Mouse (Mus musculus): Measurements from ENCODE around the gene Mettl17. TPM values are rescaled to one million over a fixed set of nuclear protein-coding genes. Genes with fewer than 3 reads are reported as not detected.
"Not testable (repeated sequence)": the region's sequence is repeated elsewhere in the genome, so short reads cannot be mapped to it uniquely, and the experiment has no call there.

Gene Mettl17
- 43.3 and 59.9 TPM in 2 replicates for polyA plus RNA-seq (2016; fragmentation: Nextera tagmentation; extraction: Ambion mirVana)

- peak; percentile 96 for DNase-seq (ENCODE audit: extremely low spot score, low spot score)
- Histone ChIP-seq H3K27ac (peak within 1 kb of the TSS; percentile 92), H3K27me3 (ENCODE audit: poor library complexity, severe bottlenecking) (no peaks in the 10 kb centered on the region), H3K9me3 (no peaks in the 10 kb centered on the region), H3K36me3 (replicated peaks) (peaks cover 38% of the 10 kb centered on the region), H3K4me3 (peak within 1 kb of the TSS; percentile 62), H3K4me1 (peaks cover 19% of the 10 kb centered on the region)
- WGBS, result under 1% methylated on average over 43 of the region's 43 CpGs
Observed at GRCm38 (mm10) chr14:51884598-51885331, at the start of gene Mettl17. Gene Mettl17, plus strand, starts transcription at chr14:51884842.

DNA sequence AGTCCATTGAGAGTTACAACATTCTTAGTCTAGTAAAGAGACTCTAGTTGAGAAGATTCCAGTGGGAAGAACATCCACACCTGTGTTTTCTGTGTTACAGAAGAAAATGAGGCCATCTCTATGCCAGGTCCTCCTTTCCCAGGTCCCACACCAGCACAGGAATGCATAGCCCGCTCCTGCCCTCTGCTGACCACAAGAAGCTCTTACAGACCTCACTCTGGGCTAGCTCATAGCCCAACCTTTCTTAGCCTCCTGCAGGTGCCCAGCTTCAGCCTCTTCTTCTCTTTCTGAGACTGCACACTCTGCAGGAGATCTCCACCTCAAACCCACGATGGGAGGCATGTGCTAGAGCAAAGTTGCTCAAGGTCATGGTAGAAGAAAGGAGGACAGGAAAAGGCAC lies 46.2 kb upstream of the Mettl17 start:
- H3K27me3 ChIP-seq (ENCODE audit: poor library complexity, severe bottlenecking); H3K4me1 ChIP-seq; H3K27ac ChIP-seq; H3K9me3 ChIP-seq; H3K36me3 ChIP-seq (replicated peaks); DNase-seq (ENCODE audit: extremely low spot score, low spot score); H3K4me3 ChIP-seq: not testable (repeated sequence)
- 23% methylated on average over 2 of the region's 2 CpGs for WGBS

DNA sequence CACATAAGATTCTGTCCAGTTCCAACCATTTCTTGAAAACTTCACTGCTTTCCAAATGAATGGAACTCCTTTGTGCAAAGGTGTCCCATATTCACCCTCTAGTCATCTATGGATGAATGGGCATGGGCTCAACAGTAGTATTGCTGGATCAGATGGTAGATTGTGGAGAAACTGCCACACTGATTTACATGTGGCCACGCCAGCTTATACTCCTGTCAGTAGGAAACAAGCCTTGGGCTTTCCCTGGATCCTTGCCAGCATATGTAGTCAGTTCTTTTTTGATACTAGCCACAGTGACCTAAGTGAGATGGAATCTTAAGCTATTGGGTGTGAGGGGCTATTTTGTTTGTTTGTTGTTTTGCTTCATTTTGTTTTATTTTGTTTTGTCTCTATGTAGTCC lies 42.4 kb upstream of the Mettl17 start:
- Histone ChIP-seq H3K4me1 (no peaks in the 10 kb centered on the region), H3K27me3 (ENCODE audit: poor library complexity, severe bottlenecking) (no peaks in the 10 kb centered on the region), H3K27ac (no peak overlapping the region), H3K36me3 (replicated peaks) (no peaks in the 10 kb centered on the region), H3K9me3 (no peaks in the 10 kb centered on the region), H3K4me3 (no peak overlapping the region)
- DNase-seq (ENCODE audit: extremely low spot score, low spot score), result no peak
- 69% methylated on average over 1 of the region's 1 CpGs for WGBS

- Histone ChIP-seq H3K4me1 (no peaks in the 10 kb centered on the region), H3K27ac (no peak overlapping the region), H3K4me3 (no peak overlapping the region), H3K9me3 (no peaks in the 10 kb centered on the region), H3K36me3 (replicated peaks) (no peaks in the 10 kb centered on the region), H3K27me3 (ENCODE audit: poor library complexity, severe bottlenecking) (no peaks in the 10 kb centered on the region)
- no peak for DNase-seq (ENCODE audit: extremely low spot score, low spot score)
- WGBS, result 93% methylated on average over 2 of the region's 2 CpGs
Observed at GRCm38 (mm10) chr14:51842781-51843180, 41.9 kb upstream of the Mettl17 start.

DNA sequence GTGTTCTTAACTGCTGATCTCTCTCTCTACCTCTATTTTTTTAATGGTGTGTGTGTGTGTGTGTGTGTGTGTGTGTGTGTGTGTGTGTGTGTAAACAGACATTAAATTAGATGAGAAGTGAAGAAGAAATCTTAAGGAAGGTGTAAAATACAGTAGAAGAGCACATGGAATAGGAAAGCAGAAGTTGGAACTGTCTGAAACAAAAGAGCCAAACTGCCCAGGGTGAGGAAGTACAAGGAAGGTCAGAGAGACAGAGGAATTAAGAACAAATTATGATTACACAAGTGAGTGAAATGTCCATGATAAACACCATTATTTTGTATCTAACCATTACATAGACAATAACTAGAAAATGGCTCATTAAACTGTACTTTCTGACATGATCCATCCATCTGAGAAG lies 40.8 kb upstream of the Mettl17 start:
- Histone ChIP-seq H3K27ac (no peak overlapping the region), H3K4me1 (no peaks in the 10 kb centered on the region), H3K27me3 (ENCODE audit: poor library complexity, severe bottlenecking) (no peaks in the 10 kb centered on the region), H3K36me3 (replicated peaks) (no peaks in the 10 kb centered on the region), H3K9me3 (no peaks in the 10 kb centered on the region), H3K4me3 (no peak overlapping the region)
- DNase-seq (ENCODE audit: extremely low spot score, low spot score), result no peak

DNA sequence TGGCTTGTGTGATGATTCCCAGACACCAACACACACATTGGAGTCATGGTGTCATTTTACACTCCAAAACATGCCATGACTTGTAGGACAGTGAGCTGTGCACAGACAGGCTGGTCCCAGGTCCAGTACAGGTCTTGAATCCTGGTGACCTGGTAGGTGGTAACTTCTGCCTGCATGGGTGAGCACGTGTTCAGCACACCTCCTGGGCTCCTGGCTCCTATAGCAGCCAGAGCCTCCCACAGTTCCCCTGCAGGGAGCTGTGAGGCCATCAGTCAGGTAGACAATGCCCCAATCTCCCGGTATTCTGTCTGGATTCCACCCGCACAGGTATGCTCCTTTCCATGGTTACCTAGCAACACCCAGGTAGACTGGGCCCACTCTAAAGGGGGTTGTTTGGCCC lies 38.1 kb upstream of the Mettl17 start:
- Histone ChIP-seq H3K36me3 (replicated peaks) (no peaks in the 10 kb centered on the region), H3K9me3 (no peaks in the 10 kb centered on the region), H3K27me3 (ENCODE audit: poor library complexity, severe bottlenecking) (no peaks in the 10 kb centered on the region), H3K4me3 (no peak overlapping the region), H3K27ac (no peak overlapping the region), H3K4me1 (no peaks in the 10 kb centered on the region)
- 72% methylated on average over 3 of the region's 3 CpGs for WGBS
- DNase-seq (ENCODE audit: extremely low spot score, low spot score), result no peak

GRCm38 (mm10) chr14:51851006-51851405 lies 33.6 kb upstream of the Mettl17 start:
- not testable (repeated sequence) for H3K4me3 ChIP-seq; H3K27ac ChIP-seq; H3K27me3 ChIP-seq (ENCODE audit: poor library complexity, severe bottlenecking); H3K9me3 ChIP-seq; DNase-seq (ENCODE audit: extremely low spot score, low spot score); H3K4me1 ChIP-seq; H3K36me3 ChIP-seq (replicated peaks)
- WGBS, result 48% methylated on average over 3 of the region's 3 CpGs

- no peak for DNase-seq (ENCODE audit: extremely low spot score, low spot score)
- Histone ChIP-seq H3K27ac (no peak within 1 kb of the TSS), H3K36me3 (replicated peaks) (no peaks in the 10 kb centered on the region), H3K9me3 (no peaks in the 10 kb centered on the region), H3K4me3 (no peak within 1 kb of the TSS), H3K27me3 (ENCODE audit: poor library complexity, severe bottlenecking) (no peaks in the 10 kb centered on the region), H3K4me1 (no peaks in the 10 kb centered on the region)
Observed at GRCm38 (mm10) chr14:51853399-51853798, 31.2 kb upstream of the Mettl17 start, which contains the start of gene Ear6. Gene Ear6, plus strand, starts transcription at chr14:51853699.

GRCm38 (mm10) chr14:51855280-51855679 lies 29.4 kb upstream of the Mettl17 start:
- WGBS, result 91% methylated on average over 7 of the region's 7 CpGs
- H3K36me3 ChIP-seq (replicated peaks), result not testable (repeated sequence)

GRCm38 (mm10) chr14:51863603-51864002 lies 21.0 kb upstream of the Mettl17 start:
- H3K4me1 ChIP-seq; H3K4me3 ChIP-seq; H3K27me3 ChIP-seq (ENCODE audit: poor library complexity, severe bottlenecking); H3K9me3 ChIP-seq; H3K27ac ChIP-seq; DNase-seq (ENCODE audit: extremely low spot score, low spot score); H3K36me3 ChIP-seq (replicated peaks): not testable (repeated sequence)
- 22% methylated on average over 1 of the region's 1 CpGs for WGBS

More at GRCm38 (mm10) chr14:51855280-51855679, 29.4 kb upstream of the Mettl17 start:
- not testable (repeated sequence) for H3K27me3 ChIP-seq (ENCODE audit: poor library complexity, severe bottlenecking); H3K9me3 ChIP-seq; H3K4me1 ChIP-seq; H3K4me3 ChIP-seq; H3K27ac ChIP-seq; DNase-seq (ENCODE audit: extremely low spot score, low spot score)

GRCm38 (mm10) chr14:51870756-51871155 lies 13.9 kb upstream of the Mettl17 start:
- WGBS, result 90% methylated on average over 2 of the region's 2 CpGs
- no peaks in the 10 kb centered on the region for H3K9me3 ChIP-seq
- no peaks in the 10 kb centered on the region for H3K27me3 ChIP-seq (ENCODE audit: poor library complexity, severe bottlenecking)
- H3K4me3 ChIP-seq, result no peak overlapping the region
- H3K27ac ChIP-seq, result no peak overlapping the region
- DNase-seq (ENCODE audit: extremely low spot score, low spot score), result no peak
- no peaks in the 10 kb centered on the region for H3K36me3 ChIP-seq (replicated peaks)
- no peaks in the 10 kb centered on the region for H3K4me1 ChIP-seq

DNA sequence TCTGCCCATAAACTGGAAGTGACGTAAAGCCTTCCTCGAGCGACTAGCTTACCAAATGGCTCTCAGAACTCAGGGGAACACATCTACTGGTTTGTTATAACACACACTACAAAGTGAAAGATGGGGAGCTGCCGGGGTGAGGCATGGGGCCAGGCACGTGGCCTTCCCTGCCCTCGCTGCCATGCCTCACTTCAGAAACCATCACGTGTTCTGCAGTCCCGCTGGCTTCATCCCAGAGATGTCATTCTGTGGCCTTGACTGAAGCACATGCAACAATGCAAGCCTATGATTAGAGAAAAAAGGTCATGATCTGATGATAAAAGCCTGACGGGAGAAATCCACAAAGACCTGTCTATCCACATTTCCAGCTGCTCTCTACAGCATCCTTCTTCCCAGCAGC lies 12.9 kb upstream of the Mettl17 start:
- H3K27ac ChIP-seq, result no peak overlapping the region
- no peaks in the 10 kb centered on the region for H3K27me3 ChIP-seq (ENCODE audit: poor library complexity, severe bottlenecking)
- DNase-seq (ENCODE audit: extremely low spot score, low spot score), result no peak
- no peak overlapping the region for H3K4me3 ChIP-seq
- H3K9me3 ChIP-seq, result no peaks in the 10 kb centered on the region
- 81% methylated on average over 9 of the region's 9 CpGs for WGBS
- H3K4me1 ChIP-seq, result no peaks in the 10 kb centered on the region
- H3K36me3 ChIP-seq (replicated peaks), result no peaks in the 10 kb centered on the region

DNA sequence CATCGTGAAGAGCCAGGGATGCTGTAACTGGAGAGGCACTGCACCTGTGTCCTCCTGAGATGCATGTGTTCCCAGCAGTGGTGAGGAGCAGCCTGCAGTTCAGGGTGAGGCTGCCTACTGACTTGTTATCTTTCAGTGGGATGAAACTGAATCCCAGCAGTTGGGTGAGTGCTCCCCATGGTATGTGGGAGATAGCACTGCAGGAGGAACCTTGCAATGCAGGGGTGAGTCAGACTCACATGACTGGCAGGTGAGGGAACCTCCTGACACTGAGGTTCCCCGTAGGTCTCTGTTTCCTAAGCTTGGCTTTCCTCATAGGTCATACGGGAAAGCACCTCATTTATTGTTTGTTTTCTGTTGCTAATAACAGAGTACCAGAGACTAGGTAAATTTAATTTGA lies 7.1 kb upstream of the Mettl17 start:
- H3K27ac ChIP-seq, result no peak overlapping the region
- DNase-seq (ENCODE audit: extremely low spot score, low spot score), result no peak
- H3K36me3 ChIP-seq (replicated peaks), result no peaks in the 10 kb centered on the region
- no peaks in the 10 kb centered on the region for H3K27me3 ChIP-seq (ENCODE audit: poor library complexity, severe bottlenecking)
- H3K4me3 ChIP-seq, result no peak overlapping the region
- H3K4me1 ChIP-seq, result no peaks in the 10 kb centered on the region
- H3K9me3 ChIP-seq, result no peaks in the 10 kb centered on the region
- 87% methylated on average over 3 of the region's 3 CpGs for WGBS
